Mouse (Mus musculus): ENCODE data around the gene Fam120c. TPM values are rescaled to one million over a fixed set of nuclear protein-coding genes. Genes with fewer than 3 reads are reported as not detected.

Gene Fam120c
- total and polyA plus RNA-seq, 3 experiments = 8.3 to 19.7 (median 13.6) TPM

GRCm38 (mm10) chrX:151520458-151521322, 176.7 kb downstream of the Fam120c start, which contains the start of gene Phf8:
TSS of gene Phf8 (plus strand) at chrX:151520672.
- peak; percentile 96 for DNase-seq

Other genes with a start within 250 kb of the Fam120c start
- gene Tsr2, start 247.6 kb upstream of the Fam120c start, total RNA-seq (2021) = 10 to 100 TPM; 37.6 to 46.7 TPM
- 2.9 and 3.3 TPM in 2 replicates for gene Tsr2, start 247.6 kb upstream of the Fam120c start, polyA plus RNA-seq (2012; rRNA removed)
- gene Wnk3, start 146.1 kb upstream of the Fam120c start, total RNA-seq (2021) = 1 to 10 TPM; 1.3 to 1.8 TPM
- 0.02 and 0.06 TPM in 2 replicates for gene Wnk3, start 146.1 kb upstream of the Fam120c start, polyA plus RNA-seq (2012; rRNA removed)
- gene Phf8, start 176.5 kb downstream of the Fam120c start, total RNA-seq (2021) = 10 to 100 TPM; 20.6 to 27.1 TPM
- 4.4 and 4.7 TPM in 2 replicates for gene Phf8, start 176.5 kb downstream of the Fam120c start, polyA plus RNA-seq (2012; rRNA removed)